ENCODE assay signal across 15 mouse cellular contexts in genomic region chr6:124457827-124458226, GRCm38 (mm10). TPM values are rescaled to one million over a fixed set of nuclear protein-coding genes. Genes with fewer than 3 reads are reported as not detected.
DNase-seq lines count a peak whose midpoint lies in the region; ATAC-seq and TF ChIP-seq lines count a peak whose summit lies in the region.
"Had no signal": no experiment of that assay in that cellular context is flagged by ENCODE, and none has a peak within 500 bp of the region (broad histone marks: within the 10 kb centered on the region; RNA-seq: fewer than 3 reads in every experiment).

No protein-coding gene starts in this region.

- no peaks in the 10 kb centered on the region for H3K36me3 ChIP-seq in stomach, embryonic 16.5 days (ENCODE audit: control insufficient read depth, insufficient read depth, low read length)
- no peaks in the 10 kb centered on the region for H3K36me3 ChIP-seq in stomach, postnatal 0 days (ENCODE audit: control insufficient read depth, insufficient read depth, low read length)
- H3K36me3 ChIP-seq: embryonic facial prominence, embryonic 10.5 days; embryonic facial prominence, embryonic 12.5 days had no signal

- no peak for TF ChIP-seq CTCF in stomach, postnatal 0 days (IDR thresholded peaks at IDR 0.05; ENCODE audit: low read depth)

- H3K4me2 ChIP-seq in stomach, embryonic 16.5 days (ENCODE audit: low read depth, low read length): no peak overlapping the region
- no peak overlapping the region for H3K4me2 ChIP-seq in stomach, postnatal 0 days (replicated peaks; ENCODE audit: low read depth)
- H3K4me2 ChIP-seq: embryonic facial prominence, embryonic 12.5 days; forebrain, embryonic 13.5 days; forebrain, embryonic 15.5 days had no signal

- DNase-seq in cerebellum, adult 18-20 months: peak; percentile 38 to 41
- no peak for DNase-seq in cerebellum, adult 11 months
- peak; percentile 59 for DNase-seq in cerebellum, adult 9-10 months
- no peak for DNase-seq in cerebellum, adult 8-10 months
- DNase-seq in stomach, postnatal 0 days (ENCODE audit: low spot score): no peak
- no peak for DNase-seq in lung, postnatal 14 days
- DNase-seq: adrenal gland, adult 2 months; adrenal gland, postnatal 10 days; adrenal gland, postnatal 25 days; forebrain, postnatal 0 days had no signal

- no peak for TF ChIP-seq EP300 in stomach, postnatal 0 days (optimal IDR thresholded peaks at IDR 0.05)

- no peaks in the 10 kb centered on the region for H3K27me3 ChIP-seq in stomach, embryonic 16.5 days (ENCODE audit: control insufficient read depth, insufficient read depth, low read length)
- no peaks in the 10 kb centered on the region for H3K27me3 ChIP-seq in stomach, postnatal 0 days (ENCODE audit: control insufficient read depth, insufficient read depth, low read length)
- H3K27me3 ChIP-seq: embryonic facial prominence, embryonic 12.5 days; forebrain, embryonic 13.5 days; forebrain, embryonic 15.5 days had no signal

- no peak overlapping the region for H3K4me3 ChIP-seq in stomach, embryonic 16.5 days (replicated peaks; ENCODE audit: low read length)
- H3K4me3 ChIP-seq in stomach, postnatal 0 days (ENCODE audit: low read depth, low read length): no peak overlapping the region
- H3K4me3 ChIP-seq: embryonic facial prominence, embryonic 10.5 days; embryonic facial prominence, embryonic 12.5 days; forebrain, embryonic 13.5 days; forebrain, embryonic 15.5 days had no signal

- H3K9ac ChIP-seq in stomach, embryonic 16.5 days (ENCODE audit: low read length): no peak overlapping the region
- H3K9ac ChIP-seq in stomach, postnatal 0 days (ENCODE audit: low read length): no peak overlapping the region
- H3K9ac ChIP-seq: embryonic facial prominence, embryonic 12.5 days; forebrain, embryonic 13.5 days; forebrain, embryonic 15.5 days; forebrain, postnatal 0 days had no signal

- 85% methylated on average over 5 of the region's 5 CpGs for WGBS in stomach, embryonic 16.5 days
- 94% methylated on average over 5 of the region's 5 CpGs for WGBS in stomach, postnatal 0 days

- no peaks in the 10 kb centered on the region for H3K9me3 ChIP-seq in stomach, embryonic 16.5 days (replicated peaks; ENCODE audit: control insufficient read depth, low read length)
- H3K9me3 ChIP-seq in stomach, postnatal 0 days (ENCODE audit: control insufficient read depth, low read length): no peaks in the 10 kb centered on the region
- H3K9me3 ChIP-seq: embryonic facial prominence, embryonic 10.5 days; embryonic facial prominence, embryonic 12.5 days; forebrain, embryonic 13.5 days; forebrain, embryonic 15.5 days had no signal

- no peaks in the 10 kb centered on the region for H3K4me1 ChIP-seq in stomach, embryonic 16.5 days (ENCODE audit: control insufficient read depth, insufficient read depth, low read length)
- H3K4me1 ChIP-seq in stomach, postnatal 0 days (replicated peaks; ENCODE audit: control insufficient read depth, insufficient read depth): no peaks in the 10 kb centered on the region
- H3K4me1 ChIP-seq: embryonic facial prominence, embryonic 12.5 days; forebrain, embryonic 13.5 days had no signal

- H3K27ac ChIP-seq in stomach, embryonic 16.5 days (ENCODE audit: low read length): no peak overlapping the region
- H3K27ac ChIP-seq in stomach, postnatal 0 days (replicated peaks): no peak overlapping the region
- H3K27ac ChIP-seq: embryonic facial prominence, embryonic 10.5 days; embryonic facial prominence, embryonic 12.5 days; forebrain, embryonic 13.5 days; forebrain, embryonic 15.5 days had no signal

- 0 out of 2 replicates have a peak, but pooled peaks have one; percentile 46 for ATAC-seq in stomach, embryonic 16.5 days (ENCODE audit: insufficient read depth, low FRiP score)
- ATAC-seq in stomach, postnatal 0 days (ENCODE audit: low FRiP score, low TSS enrichment): no peak
- ATAC-seq: forebrain, embryonic 13.5 days; forebrain, embryonic 15.5 days; forebrain, postnatal 0 days had no signal

RNA-seq across cellular contexts. Expression of gene Clstn3, which starts 6.8 kb away (rescaled TPM):
- polyA plus RNA-seq in stomach, embryonic 16.5 days (2015; fragmentation: Nextera tagmentation; extraction: Ambion mirVana): 5.9 and 7.3 TPM in 2 replicates
- 1.2 and 1.5 TPM in 2 replicates for polyA plus RNA-seq in stomach, postnatal 0 days (2015; fragmentation: Nextera tagmentation; extraction: Ambion mirVana)

RNA-seq across cellular contexts. Expression of gene C1rl, which starts 35.1 kb away (rescaled TPM):
- 1.6 and 1.7 TPM in 2 replicates for polyA plus RNA-seq in stomach, embryonic 16.5 days (2015; fragmentation: Nextera tagmentation; extraction: Ambion mirVana)
- polyA plus RNA-seq in stomach, postnatal 0 days (2015; fragmentation: Nextera tagmentation; extraction: Ambion mirVana): 1.4 and 1.6 TPM in 2 replicates

RNA-seq across cellular contexts. Expression of gene Pex5, which starts 43.0 kb away (rescaled TPM):
- polyA plus RNA-seq in stomach, embryonic 16.5 days (2015; fragmentation: Nextera tagmentation; extraction: Ambion mirVana): 43.1 and 45.6 TPM in 2 replicates
- 18.6 and 19.9 TPM in 2 replicates for polyA plus RNA-seq in stomach, postnatal 0 days (2015; fragmentation: Nextera tagmentation; extraction: Ambion mirVana)

RNA-seq across cellular contexts. Expression of gene C1ra, which starts 54.4 kb away (rescaled TPM):
- polyA plus RNA-seq in stomach, embryonic 16.5 days (2015; fragmentation: Nextera tagmentation; extraction: Ambion mirVana): 9.4 TPM in 2 replicates
- polyA plus RNA-seq in stomach, postnatal 0 days (2015; fragmentation: Nextera tagmentation; extraction: Ambion mirVana): 15.0 and 15.1 TPM in 2 replicates
- polyA plus RNA-seq: embryonic facial prominence, embryonic 10.5 days had no signal

Comparison
In these comparisons a context has a peak if more than half of its experiments do, and no peak if none do; other contexts are left out.
1. DNase-seq: peak in cerebellum, adult 18-20 months (2 of 2) and cerebellum, adult 9-10 months (single experiment); none in cerebellum, adult 11 months (single experiment), cerebellum, adult 8-10 months (single experiment), stomach, postnatal 0 days (single experiment) and lung, postnatal 14 days (single experiment).